Mouse (Mus musculus) myocyte (in vitro differentiated cells): ENCODE measurements around the gene Cux1.

Experiments used
- MAX ChIP-seq: IDR thresholded peaks from one replicate; pipeline ENCODE4 v1.6.1; 2011; ENCODE audit warnings: low read depth, mild to moderate bottlenecking, control low read depth
- MYOG ChIP-seq, 3 experiments: IDR thresholded peaks; one replicate each; pipeline ENCODE4 v1.6.1; 2011; ENCODE audit warnings: control low read depth in 2 of 3, low read depth in 2 of 3, mild to moderate bottlenecking in 2 of 3; ENCODE audit not compliant: insufficient read length in 2 of 3, control insufficient read depth in 1 of 3, insufficient read depth in 1 of 3
- POLR2A ChIP-seq: IDR thresholded peaks from one replicate; pipeline ENCODE4 v1.6.1; 2011; ENCODE audit warnings: low read depth, mild to moderate bottlenecking, control low read depth, moderate library complexity; ENCODE audit not compliant: insufficient read length
- REST ChIP-seq: IDR thresholded peaks from one replicate; pipeline ENCODE4 v1.6.1; 2011; ENCODE audit warnings: mild to moderate bottlenecking, control low read depth, moderate library complexity; ENCODE audit not compliant: insufficient read depth, insufficient read length
- SRF ChIP-seq: IDR thresholded peaks from one replicate; pipeline ENCODE4 v1.6.1; 2011; ENCODE audit warnings: low read depth; ENCODE audit not compliant: control insufficient read depth, insufficient read length
- TCF12 ChIP-seq: IDR thresholded peaks from one replicate; pipeline ENCODE4 v1.6.1; 2011; ENCODE audit warnings: mild to moderate bottlenecking, control low read depth; ENCODE audit not compliant: poor library complexity, insufficient read depth, severe bottlenecking

DNA sequence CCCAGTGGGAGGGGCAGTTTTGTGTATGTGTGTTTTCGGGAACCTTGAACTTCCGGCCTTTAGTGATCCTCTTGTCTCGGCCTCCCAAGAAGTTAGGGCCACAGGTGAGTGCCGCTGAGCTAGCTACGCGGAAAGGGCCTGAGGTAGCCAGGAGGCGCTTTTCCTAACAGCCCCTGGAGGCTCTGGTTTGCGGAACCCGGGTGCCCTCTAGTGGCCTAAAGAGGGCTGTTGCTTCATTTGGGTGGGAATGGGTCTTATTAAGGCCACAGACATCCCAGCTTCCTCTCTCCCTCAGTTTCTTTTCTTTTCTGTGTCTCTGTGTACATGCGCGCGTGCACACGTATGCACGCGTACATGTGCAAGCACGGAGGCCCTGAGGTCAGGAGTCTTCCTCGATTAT, 314.4 kb downstream of the Cux1 start:
- no peak for TF ChIP-seq MAX
- no peak for TF ChIP-seq TCF12
- no peak for TF ChIP-seq POLR2A
- TF ChIP-seq MYOG (IDR thresholded peaks at IDR 0.05; ENCODE audit: control insufficient read depth in 1 of 3, insufficient read depth in 1 of 3, insufficient read length in 2 of 3, low read depth in 2 of 3) = no peak
- TF ChIP-seq REST = no peak
- no peak for TF ChIP-seq SRF
